Mouse (Mus musculus): ENCODE measurements at regions not wholly inside any gene's neighbourhood (a gene's known extent, or its start where the extent isn't known, plus 50 kb on each side); places are given as distances from the start of the nearest gene placed in this dataset.
"Not testable (repeated sequence)": the region's sequence is repeated elsewhere in the genome, so short reads cannot be mapped to it uniquely, and the experiment has no call there.

DNA sequence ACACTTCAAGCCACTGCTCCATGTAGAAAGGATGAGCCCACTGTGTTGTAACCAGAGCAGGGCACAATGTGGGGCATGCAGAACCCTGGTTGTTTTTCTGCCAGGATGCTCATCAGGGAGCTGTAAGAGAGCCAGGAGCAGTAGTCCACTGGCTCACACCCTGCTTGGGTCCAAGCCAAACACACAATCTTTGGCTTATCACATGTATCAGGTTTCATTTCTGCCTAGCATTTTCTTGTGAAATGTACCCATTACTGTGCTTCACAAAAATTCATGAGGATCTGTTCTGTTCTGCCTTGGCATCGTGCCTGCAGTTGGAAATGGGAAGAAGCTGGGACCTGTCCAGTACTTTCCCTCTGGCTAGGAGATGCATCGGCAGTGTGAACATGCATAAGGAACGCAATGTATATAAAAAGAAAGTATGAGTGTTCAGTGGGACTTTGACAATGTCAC, 491.6 kb upstream of the Igfbp3 start:
- DNase-seq (ENCODE audit: low read depth) = peak; percentile 35

- no peak for DNase-seq (ENCODE audit: low read depth)
Measured at GRCm38 (mm10) chr11:7697591-7697990, 483.9 kb upstream of the Igfbp3 start.

DNA sequence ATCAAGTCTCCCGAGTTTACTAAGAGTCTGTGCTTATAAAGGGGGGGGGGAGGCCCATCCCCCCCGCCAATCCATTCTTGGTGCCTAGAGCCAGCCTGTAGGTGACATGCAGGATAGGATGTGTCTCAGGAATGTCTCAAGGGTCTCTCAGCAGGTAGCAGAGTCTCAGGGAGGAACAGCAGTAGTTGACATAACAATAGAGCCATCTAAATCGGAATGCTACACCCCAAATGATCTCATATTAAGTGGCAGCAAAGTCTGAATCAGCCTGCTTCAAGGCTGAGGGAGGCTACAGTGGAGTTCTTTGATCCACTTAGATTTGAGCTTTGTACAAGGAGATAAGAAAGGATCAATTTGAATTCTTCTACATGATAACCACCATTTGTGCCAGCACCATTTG, 476.0 kb upstream of the Igfbp3 start:
- DNase-seq (ENCODE audit: low read depth) = not testable (repeated sequence)

- DNase-seq (ENCODE audit: low read depth) = no peak
Measured at GRCm38 (mm10) chr11:7672821-7673220, 459.1 kb upstream of the Igfbp3 start.

DNA sequence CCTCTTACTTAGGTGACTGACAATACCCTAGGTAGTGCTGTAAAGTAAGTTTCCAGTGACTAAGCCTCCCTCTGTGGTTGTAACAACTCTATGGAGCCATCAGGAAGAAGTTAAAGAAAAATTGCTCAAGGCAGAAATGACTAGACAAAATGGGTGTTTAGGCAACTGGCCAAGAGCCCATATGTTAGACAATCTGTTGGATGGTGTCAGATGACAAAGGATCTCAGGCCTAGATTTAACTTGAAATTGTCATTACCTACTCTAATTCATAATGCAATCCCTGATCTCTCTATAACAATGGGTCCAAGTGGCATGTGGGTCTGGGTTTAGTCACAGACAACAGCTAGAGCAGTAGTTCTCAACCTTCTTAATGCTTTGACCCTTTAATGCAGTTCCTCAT, 416.9 kb upstream of the Igfbp3 start:
- DNase-seq (ENCODE audit: low read depth) = no peak

DNA sequence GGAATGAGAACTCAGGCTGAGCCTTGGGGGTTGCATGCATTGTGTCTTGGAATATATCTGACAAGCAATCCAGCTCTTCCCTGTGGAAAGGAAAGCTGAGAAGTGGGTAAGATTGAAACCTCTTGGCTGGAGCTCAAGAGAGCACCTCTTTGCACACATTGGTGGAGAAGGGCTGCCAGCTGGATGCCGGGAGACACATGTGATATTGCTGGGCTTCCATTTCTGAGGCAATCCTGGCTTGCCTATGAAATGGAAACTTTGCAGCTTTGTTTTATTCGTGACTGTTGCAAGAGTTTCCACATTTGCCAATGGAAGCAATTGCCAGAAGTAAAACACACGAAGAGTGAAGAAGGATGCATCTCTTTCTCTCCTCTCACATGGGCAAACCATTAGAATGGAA, 411.5 kb upstream of the Igfbp3 start:
- peak; percentile 15 for DNase-seq (ENCODE audit: low read depth)

DNA sequence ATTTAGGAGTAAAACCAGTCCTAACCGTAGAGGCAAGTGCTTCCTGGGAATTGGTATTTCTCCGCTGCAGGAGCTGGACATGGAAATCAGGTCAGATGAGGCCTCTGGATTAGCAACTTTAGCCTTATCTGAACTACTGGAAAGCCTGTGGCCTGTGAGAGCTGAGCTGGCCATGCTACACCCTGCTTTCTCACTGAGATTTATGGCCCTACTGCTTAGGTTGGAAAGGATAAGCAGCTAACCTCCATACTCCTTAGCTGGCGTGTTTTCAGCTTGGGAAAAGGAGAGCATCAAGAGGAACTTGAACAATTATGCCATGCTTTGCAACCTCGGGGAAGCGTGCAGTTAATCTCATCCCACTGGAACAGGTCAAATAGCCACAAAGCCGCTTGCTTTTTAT, 406.6 kb upstream of the Igfbp3 start:
- no peak for DNase-seq (ENCODE audit: low read depth)

GRCm38 (mm10) chr11:7610752-7611151, 397.0 kb upstream of the Igfbp3 start:
- no peak for DNase-seq (ENCODE audit: low read depth)

GRCm38 (mm10) chr11:7609921-7610320, 396.2 kb upstream of the Igfbp3 start:
- DNase-seq (ENCODE audit: low read depth) = no peak

GRCm38 (mm10) chr11:7606652-7607051, 392.9 kb upstream of the Igfbp3 start:
- no peak for DNase-seq (ENCODE audit: low read depth)

DNA sequence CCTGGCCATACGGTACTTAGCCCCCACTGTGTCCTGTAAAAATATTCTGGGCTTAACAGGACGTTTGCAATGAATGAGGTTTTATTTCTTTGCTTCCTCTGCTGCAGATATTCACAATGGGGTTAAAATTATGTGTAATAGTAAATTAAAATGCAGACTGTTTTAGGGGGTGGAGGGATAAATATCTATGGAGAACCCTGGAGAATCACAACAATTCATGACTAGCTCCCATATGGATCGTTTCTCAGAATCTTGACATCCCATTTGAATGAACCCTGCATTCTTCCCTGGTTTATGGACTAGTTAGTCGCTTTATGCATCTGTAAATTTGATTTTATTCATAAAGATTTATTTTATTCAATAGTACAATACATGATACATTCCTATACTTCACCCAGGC, 378.3 kb upstream of the Igfbp3 start:
- no peak for DNase-seq (ENCODE audit: low read depth)

- DNase-seq (ENCODE audit: low read depth) = no peak
Measured at GRCm38 (mm10) chr11:7583296-7583695, 369.6 kb upstream of the Igfbp3 start.

DNA sequence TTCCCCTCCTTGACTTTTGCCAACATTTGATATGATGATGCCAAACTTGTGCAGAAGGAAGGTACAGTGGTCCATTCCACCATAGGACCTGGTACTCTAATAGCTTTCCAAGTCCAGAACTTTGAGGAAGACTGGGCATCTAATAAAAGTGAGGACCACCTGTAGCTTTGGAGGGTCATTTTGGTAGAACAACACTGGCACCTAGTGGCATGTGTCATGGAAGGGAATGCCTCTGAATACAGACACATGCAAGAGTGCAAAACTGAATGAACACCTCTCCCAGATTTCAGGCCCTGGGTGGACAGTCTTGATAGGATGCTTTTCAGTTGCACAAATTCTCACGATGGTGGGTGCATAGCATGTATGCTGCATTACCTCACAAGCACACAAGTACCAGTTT, 354.8 kb upstream of the Igfbp3 start:
- DNase-seq (ENCODE audit: low read depth) = peak; percentile 8

DNA sequence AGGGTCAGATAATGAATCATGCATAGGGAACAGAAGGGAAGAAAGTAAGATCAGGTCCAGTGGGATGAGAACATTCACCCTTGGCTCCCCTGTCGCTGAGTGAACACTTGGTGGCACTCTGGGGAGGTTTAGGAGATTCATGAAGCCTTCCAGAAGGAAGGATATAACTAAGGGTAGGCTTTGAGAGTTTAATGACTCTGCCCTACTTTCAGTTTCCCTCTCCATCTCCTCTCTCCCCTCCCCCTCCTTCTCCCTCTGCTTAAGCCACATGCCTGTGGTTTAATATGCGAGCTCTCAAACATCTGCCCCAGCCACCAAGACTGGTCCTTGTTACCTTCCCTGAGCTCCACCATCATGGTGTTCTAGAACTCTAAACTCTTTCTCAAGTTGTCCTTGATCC, 348.3 kb upstream of the Igfbp3 start:
- DNase-seq (ENCODE audit: low read depth) = no peak

DNA sequence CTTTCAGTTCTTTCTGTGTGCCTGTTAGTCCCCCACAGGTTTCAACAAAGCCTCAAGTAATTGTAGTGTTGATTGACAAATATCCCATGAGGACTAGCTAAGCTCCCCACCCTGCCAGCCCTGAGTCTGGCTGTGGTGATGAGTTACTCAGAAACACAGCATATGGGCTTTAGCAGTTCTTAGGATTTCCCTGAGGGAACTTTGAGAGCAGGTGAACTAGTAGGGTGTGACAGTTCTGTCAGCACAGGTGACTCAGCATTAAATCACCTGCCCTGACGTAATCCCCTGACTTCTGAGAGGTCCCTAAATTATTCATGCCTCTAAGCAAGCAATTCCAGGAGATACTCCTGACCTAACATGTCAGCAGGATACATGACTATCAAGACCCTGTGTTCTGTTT, 347.7 kb upstream of the Igfbp3 start:
- DNase-seq (ENCODE audit: low read depth) = no peak

DNA sequence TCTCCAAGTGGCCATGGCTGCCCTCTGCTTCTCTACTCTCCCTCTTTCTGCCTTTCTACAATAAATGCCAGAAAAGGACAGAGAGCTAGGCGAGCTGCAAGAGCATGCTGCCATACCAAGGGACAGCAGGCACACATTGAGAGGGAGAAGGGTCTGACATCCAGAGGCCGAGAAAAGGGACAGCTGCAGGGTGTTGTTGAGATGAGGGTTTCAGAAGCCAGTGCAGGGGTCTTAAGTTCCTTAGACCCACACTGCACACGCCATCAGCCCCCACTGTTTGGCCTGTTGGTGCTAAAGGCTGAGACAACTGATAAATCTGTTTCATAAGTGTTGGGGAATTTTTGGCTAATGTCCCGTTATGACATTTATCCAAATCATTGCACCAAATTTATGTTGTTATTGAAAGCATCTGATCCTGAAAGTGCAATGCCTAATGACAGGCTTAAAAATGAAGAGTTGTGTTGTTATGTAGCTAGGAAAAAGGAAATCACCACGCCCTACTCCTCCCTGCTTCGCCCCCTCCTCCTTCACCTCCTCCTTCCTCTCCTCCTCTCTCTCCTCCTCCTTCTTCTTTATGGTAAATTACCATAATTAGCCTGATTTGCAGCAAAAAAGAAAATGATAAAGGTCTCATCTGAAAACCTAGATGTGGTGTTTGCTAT, 342.0 kb upstream of the Igfbp3 start:
- no peak for DNase-seq (ENCODE audit: low read depth)

- no peak for DNase-seq (ENCODE audit: low read depth)
Measured at GRCm38 (mm10) chr11:7552154-7552553, 338.4 kb upstream of the Igfbp3 start.

GRCm38 (mm10) chr11:7547796-7548195, 334.1 kb upstream of the Igfbp3 start:
- no peak for DNase-seq (ENCODE audit: low read depth)

GRCm38 (mm10) chr11:7545621-7546020, 331.9 kb upstream of the Igfbp3 start:
- DNase-seq (ENCODE audit: low read depth) = no peak

- no peak for DNase-seq (ENCODE audit: low read depth)
Measured at GRCm38 (mm10) chr11:7534590-7534989, 320.9 kb upstream of the Igfbp3 start.

DNA sequence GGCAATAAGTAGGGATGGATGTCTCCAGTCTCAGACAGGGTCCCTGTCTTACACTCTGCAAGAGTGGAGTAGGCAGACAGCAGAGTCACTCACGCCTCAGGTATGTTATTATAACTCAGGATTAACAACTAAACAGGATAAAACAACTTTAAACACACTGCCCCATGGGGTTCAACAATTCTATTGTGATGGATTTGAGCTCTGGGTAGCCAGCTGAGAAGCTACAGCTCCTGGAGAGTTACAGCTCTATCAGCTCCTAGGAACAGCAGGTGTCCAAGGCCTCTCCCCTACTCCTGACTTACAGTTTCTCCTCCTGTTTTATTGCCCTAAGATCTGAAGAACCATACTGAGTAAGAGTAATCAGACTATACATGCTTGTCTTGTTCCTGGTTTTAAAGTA, 319.6 kb upstream of the Igfbp3 start:
- DNase-seq (ENCODE audit: low read depth) = no peak

GRCm38 (mm10) chr11:7531847-7532246, 318.1 kb upstream of the Igfbp3 start:
- no peak for DNase-seq (ENCODE audit: low read depth)

- DNase-seq (ENCODE audit: low read depth) = no peak
Measured at GRCm38 (mm10) chr11:7530482-7531148, 316.9 kb upstream of the Igfbp3 start.

GRCm38 (mm10) chr11:7519556-7519955, 305.8 kb upstream of the Igfbp3 start:
- no peak for DNase-seq (ENCODE audit: low read depth)

All from fibroblast of lung, adult 2 months (primary cell).